Mouse (Mus musculus) retina, postnatal 1 day (tissue): ENCODE measurements around the gene Znrf1.
A peak's percentile ranks its signal among the peaks of the same experiment; 100 is the strongest.
"Not testable (repeated sequence)": the region's sequence is repeated elsewhere in the genome, so short reads cannot be mapped to it uniquely, and the experiment has no call there.

Experiments used
- DNase-seq: peaks from one replicate; pipeline ENCODE4 v3.0.0-alpha.2; 2012

Gene Znrf1

DNA sequence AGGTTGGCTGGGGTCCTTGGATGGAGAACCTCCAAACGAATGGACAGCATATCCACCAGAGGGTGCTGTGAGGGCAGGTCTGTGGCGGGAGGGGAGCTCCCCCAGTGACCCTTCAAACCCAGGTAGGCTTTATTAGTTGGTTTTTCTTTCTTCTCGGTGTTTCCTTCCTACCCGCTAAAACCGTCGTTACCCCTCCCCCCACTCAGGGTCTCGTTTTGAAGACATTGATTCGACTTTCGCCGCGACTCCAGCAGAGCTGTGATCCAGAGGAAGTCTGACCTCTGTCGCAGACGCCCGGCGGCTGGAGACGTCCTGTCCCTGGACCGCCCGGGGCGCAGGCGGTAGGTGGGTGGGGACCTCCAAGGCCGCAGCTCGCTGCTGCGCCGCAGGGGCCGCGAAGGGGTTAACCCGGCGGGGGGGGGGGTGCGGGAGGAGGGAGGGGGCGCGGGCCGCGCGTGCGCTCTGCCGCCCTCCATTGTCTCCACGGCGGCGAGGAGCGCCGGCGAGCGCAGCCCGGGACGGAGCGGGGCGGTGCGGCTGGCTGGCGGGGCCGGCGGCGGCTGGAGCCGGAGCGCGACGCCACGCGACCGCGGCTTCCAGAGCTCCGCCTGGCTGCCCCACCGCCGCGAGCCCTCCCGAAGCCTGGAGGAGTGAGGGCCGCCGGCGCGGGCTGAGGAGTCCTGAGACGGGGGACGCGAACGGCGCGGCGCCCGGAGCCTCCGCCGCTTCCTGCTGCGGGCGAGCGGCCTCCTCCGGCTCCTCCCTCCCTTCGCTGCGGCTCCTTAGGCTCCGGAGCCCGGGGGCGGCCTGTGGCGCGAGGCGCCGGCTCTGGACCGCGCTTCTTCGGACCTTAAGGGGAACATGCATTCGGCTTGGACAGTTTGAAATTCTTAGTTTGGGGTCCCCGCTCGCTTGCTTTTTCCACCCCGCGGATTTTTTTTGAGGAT, at the start of gene Znrf1:
TSS of gene Znrf1 (plus strand) at position 67 of the 947 bp plus-strand sequence.
- DNase-seq, result peak; percentile 89

DNA sequence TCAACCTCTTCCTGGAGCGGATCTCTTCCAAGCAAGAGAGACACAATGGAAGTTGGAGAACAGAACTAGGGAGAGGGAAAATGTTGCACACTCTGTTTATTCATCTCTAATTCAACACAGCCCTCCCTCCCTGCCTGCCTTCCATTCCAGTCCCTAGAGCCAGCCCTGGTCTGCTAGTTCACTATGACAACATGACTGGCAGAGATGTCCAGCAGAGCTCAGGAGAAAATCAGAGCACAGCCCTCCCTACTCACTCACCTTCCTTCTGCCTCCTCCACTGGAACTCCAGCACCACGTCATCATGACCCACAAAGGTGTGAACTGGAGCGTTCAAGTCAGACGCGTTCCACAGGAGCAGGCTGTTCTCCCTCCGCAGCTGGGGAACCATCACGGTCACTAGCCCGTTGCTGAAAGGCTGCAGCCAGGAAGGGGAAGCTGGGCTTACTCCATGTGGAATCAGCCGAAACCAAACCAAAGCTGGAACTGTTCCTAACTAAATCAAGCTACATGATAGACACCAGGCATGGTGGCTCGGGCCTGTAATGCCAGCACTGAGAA, 45.8 kb upstream of the Znrf1 start:
- DNase-seq, result peak; percentile 41

DNA sequence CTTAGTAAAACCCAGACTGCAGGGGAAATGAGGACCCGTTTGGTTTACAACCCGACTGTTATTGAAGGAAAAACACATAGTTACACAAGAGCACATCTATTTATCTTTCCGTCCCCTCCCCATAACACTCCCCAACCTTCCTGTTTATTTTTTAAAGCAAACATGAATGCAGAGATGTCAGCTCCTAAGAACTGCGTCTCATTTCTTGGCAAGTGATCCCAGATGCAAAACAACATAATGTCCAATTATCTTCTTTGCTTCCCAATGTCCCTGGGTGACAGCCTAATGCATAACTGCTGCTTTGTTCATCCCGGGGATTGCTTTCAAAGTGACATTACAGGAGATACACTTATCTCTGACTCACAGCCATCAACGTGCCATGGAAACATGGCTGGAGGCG, 44.7 kb upstream of the Znrf1 start:
- DNase-seq, result no peak

DNA sequence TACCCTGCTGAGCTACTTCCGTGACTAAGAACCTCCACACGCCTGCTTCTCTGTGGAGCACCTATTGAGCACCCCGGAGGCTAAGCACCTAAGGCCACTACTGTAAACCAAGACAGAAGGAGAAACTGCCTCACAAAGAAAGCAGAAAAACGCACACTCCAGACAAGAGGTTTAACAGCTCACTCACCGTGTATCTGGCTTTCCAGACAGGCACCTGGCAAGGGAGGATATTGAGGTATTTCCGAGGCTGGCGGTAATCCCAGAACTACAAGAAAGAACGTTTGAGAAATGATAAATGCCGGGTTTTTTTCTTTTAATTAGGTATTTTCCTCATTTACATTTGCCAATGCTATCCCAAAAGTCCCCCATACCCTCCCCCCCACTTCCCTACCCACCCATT, 43.4 kb upstream of the Znrf1 start:
- no peak for DNase-seq

DNA sequence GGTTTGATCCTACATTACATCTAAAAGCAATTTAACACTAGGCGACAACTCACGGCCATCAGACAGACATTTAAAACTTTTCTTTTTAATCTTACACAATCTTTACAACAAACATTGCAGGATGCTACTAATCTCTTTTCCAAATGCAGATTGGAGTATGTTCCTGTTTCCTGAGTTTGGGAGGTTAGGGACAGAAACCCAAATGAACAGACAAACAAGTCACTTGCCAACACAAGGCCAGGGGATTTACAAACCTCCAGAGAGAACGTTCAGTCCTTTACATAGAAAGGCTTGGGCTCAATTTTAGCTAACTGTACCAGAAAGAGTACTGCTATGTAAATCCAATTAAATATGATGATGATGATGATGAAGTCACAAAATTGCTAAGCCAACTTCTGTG, 42.7 kb upstream of the Znrf1 start:
- no peak for DNase-seq

DNA sequence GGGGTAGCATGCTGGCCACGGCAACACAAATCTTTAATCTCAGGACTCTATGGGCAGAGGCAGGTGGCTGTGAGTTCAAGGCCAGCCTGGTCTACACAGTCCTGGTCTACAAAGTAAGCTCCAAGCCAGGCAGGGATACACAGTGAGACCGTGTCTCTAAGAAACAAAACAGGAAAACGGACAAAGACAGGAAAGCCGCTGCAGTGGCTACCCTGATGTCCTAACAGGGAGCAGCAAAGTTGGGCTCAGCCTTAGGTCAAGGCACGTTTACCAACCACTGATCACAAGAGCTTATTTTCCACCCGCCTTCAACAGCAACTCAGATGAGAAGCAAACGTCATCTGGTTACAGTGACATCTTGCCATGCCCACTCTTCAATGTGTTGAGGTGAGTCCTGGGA, 39.6 kb upstream of the Znrf1 start:
- no peak for DNase-seq

DNA sequence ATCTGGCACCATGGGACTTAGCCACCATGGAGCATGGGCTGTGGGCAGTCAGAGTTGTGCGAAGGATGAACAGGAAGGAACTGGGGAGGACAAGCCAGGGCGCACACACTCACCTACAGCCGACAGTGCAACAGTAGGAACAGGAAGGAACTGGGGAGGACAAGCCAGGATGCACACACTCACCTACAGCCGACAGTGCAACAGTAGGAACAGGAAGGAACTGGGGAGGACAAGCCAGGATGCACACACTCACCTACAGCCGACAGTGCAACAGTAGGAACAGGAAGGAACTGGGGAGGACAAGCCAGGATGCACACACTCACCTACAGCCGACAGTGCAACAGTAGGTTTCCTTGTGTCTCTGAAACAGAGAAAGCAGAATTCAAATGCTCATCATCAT, 37.6 kb upstream of the Znrf1 start:
- not testable (repeated sequence) for DNase-seq

DNA sequence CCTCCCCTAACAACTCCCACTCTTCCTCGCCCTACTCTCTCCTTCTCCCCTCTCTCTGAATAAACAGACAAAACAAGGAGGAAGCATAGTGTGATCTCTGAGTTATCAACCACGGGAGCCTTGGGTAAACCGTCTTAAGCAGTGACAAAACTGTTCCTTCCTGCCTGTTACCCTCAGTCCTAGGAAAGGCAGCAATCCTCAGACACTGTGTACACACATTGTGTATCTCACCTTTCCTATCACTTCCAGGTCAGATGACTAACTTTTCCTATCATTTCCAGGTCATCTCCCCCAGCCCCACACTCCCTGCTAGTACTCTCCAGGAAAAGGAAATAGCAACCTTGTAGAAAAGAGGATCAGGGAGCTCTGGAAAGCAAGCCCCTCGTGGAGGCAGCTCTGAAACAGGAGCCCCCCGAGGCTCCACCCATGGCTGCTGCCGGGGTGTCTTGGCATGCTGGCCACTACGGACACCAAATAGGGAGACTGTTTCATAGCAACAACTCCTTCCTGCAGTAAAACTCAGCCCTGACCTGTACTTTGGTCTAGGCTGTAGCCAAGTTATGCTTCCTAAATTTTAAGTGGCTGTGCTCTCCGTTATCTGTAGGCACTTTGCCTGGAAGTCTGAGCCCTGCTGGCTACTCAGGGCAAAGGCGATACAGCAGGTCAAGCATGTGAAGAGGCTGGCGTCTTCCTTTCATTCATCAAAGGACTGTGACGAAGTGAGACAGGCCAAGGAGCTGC, 34.0 kb upstream of the Znrf1 start:
- DNase-seq, result no peak

DNA sequence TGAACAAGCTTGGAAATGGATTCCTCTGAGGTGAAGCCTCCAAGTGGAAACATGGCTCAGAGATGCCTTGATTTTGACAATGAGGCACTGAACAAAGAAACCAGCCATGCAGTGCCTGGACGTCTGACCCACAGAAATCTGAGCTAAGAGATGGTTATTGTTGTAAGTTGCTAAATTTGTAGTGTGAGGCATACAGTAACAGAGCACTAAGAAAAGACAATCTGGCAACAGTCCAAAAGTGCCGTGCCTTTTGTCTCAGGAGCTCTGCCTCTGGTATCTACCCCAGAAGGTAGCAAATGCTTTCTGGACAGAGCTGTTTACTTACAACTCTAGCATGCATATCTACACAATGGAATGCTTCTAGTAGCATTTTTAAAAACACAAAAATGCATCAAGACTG, 27.3 kb upstream of the Znrf1 start:
- DNase-seq, result peak; percentile 32

DNA sequence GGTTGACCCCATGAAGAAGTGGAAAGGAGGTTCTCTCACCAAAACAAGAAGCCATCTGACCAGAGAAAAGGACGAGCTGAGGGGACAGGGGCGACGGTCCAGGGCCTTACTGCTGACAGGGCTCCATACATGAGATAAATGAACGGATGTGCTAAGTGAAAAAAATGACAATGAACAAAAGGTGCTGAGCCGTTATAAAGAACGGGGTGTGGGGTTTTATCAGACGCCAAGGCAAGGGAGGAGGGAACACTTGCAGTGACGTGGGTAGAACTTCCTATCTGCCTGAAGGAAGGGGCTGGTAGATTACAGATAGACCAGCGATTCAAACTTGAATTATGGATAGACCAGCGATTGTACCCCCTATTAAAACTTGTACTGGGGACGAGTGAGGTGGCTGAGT, 26.6 kb upstream of the Znrf1 start:
- no peak for DNase-seq

DNA sequence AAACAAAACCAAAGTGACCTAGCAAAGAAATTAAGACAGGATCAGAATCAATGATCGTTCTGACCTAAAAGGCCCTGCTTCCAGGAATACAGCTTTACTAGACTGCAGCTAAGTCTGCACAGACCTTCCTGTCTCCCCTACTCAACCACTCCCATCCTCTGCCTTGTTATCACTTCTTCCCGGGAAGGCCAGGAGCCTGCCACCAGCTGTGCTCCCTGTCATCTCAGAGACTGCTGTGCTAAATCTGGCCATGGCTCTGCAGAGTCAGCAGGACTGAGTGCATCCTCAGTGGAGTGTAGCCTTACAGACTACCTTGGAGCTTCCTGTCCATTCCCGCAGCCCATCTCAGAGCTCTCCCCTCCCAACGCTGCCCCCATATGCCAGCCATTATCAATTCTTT, 25.5 kb upstream of the Znrf1 start:
- no peak for DNase-seq

DNA sequence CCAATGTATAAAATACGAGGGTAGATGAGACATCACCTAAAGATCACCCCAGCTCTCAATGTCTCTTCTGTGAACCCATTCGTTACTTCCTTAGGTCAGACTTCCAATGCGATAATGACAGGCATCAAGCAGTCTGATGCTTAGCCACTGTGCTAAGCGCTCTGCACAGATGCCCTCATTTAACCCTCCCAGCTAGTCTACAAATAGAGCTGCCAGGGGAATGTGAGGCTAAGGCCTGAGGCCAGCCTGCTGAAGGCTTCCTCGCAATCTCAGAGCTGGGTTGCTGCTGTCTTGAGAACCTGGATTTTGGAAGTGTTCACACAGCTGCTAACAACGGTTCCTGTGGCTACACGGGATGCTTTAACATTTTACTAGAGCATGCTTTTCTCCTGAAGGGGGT, 23.0 kb upstream of the Znrf1 start:
- DNase-seq, result peak; percentile 25

DNA sequence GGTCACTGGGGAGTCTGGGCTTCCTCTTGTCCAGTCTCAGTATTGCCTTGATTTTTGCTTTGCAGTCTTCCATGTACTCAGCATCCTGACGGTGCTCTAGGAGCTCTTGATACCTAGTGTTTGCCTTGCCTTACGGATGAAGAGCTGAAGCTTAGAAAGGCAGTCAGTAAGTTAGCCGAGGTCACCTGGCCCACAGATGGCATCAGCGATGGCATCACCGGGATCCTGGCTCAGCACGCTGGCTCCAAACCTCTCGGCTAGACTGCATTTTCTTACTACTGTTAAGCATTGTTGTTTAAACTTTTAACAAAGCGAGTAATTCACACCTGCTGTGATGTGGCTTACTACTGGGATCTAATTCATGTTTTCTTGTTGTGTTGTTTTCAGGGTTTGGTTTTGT, 22.5 kb upstream of the Znrf1 start:
- no peak for DNase-seq

DNA sequence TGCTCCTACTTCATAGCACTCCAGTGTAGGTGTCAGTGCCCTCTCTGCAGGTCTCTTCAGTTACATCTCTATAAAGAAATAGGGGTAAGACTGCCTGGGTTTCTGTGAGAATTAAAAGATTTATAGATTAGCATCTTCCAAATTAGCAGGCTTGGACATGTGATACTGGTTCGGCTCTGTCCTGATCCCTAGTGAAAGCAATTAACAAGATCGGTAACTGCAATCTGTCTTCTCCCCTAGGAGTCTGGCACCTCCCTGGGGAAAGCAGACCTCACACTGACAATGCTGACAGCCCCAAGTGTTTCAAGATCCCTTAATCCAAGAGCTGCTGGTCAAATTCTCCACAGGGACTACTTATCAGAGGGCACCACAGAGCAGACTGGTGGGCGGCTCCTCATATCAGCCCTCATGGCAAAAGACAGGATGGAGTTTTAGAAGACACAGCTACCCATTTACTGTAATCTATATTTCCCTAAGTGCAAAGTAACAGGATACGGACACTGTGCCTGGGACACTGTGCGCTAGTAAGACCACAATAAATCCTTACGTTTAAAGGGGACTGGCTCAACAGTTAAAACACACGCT, 19.4 kb upstream of the Znrf1 start:
- DNase-seq, result peak; percentile 77

DNA sequence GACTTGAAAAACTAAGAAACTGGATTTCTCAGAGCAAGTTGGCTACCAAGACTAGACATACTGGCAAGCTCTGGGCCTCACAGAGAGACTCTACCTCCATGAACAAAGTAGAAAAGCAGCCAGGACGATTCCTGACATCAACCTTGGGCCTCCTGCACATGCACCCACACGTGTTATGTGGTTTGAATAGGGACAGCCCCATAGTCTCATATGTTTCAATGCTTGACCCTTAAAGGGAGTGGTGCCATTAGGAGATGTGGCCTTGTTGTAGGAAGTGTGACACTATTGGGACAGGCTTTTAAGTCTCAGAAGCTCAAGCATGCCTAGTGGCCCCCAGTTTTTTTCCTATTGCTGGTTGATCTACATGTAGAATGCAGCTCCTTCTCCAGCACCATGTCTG, 18.4 kb upstream of the Znrf1 start:
- no peak for DNase-seq

DNA sequence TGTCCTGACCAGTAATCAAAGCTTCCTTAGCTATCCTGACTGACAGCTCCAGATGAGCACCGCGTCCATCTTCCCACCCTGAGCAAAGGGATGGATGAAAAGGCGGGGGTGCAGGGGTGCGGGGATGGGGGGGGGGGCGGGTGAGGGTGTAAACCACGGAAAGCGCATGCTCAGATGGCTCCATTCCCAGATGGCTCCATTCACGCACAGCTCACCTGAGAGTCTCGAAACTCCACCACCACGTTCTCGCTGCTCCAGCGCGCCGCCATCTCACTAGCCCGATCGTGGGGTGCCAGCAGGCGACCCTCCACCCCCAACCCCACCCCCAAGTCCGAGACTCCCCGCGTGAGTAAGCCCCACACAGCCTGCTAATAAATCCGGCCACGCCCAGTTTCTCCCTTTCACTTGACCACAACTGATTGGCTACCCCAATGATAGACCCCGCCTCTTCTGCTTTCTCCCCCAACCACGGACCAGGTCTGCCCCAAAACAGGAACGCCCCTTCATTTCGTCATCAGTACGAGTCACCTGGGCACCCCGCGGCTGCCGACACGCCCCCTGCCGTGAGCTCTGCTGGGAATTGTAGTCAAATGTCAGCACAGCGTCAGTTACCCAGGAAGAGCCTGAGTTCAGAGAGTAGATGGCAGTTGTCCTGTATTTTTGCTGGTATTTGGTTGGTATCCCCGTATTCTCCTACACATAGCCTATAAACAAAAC, 14.0 kb upstream of the Znrf1 start, which contains the start of gene Wdr59:
TSS of gene Wdr59 (minus strand) at position 380 of the 717 bp plus-strand sequence.
- DNase-seq, result peak; percentile 99

DNA sequence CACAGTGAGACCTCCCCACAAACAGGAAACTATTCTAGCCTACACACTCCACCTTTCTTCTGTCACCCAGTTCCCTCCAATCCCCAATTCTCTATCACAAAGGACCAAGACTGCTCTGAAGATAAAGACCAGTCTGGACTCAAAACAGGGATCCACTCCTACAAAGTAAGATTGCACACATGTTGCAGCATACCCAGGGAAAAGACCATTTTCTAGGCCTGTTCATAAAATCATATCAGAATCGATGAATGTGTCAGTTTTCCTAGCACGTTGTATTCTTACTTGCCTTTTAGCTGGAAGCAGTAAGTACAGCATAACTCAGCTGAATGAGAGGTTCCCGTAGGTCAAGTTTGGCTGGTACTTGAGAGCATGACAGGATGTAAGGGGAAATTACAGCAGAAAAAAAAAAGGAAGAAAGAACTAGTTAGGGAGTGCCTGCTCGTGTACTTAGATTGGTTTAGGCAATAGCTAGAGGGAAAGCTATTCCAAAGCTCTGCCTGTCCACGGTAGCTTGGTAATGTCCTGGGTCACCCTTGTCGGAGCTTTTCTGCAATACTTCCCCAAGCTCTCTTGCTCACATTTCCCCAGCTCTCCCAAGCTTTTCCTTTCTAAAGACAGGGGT, 9.4 kb upstream of the Znrf1 start:
- DNase-seq, result no peak

DNA sequence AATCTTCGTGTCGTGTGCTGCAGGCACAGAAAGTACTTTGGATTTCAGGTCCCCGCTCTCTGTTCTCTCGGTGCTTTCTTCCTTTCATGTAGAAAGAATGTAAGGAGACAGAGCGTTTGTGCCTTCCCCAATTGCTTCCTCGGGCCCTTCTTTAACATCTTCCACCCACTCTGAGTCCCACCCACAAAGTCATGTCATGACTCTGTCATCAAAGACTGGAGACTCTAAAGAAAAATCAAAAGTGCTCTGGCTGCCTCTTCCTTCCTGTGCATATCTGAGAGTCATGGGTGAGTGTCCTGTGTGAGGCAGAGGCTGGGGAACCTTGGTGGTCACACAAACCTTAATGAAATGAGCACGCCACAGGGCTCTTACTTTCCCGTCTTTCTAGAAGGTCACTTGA, 8.7 kb upstream of the Znrf1 start:
- DNase-seq, result no peak

DNA sequence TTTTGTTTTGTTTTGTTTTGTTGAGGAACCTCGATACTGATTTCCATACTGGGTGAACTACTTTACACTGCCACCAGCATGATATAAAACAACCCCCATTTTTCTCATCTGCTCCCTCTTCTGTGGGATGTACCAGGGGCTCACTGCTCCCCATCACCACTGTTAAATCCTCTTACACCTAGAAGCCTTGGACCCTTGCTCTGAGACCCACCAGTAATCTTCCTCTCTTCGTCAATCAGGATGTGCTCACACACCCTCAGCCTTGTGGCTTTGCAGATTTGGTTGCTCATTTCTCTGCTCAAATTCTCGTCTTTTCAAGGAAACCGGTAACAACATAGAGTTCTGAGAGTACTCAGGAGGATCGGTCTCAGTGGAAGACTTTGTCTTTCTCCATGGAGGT, 7.8 kb upstream of the Znrf1 start:
- DNase-seq, result no peak

DNA sequence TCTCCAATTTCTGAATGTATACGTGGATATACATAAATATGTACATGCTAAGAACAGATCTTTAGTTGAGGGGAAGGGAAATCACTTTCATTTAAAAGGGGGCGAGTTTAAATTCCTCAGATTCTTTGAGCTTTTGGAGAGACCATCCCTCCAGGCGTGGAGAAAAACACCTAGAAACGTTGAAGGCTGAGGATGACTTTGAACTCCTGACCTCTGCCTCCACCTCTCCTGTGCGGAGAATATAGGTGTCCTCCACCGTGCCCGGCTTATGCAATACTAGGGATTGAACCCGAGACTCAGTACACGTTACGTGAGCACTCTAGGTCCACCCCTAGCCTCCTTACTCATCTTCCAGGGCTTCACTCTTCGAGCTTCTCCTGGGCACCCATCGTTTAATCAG, 4.7 kb upstream of the Znrf1 start:
- DNase-seq, result no peak

DNA sequence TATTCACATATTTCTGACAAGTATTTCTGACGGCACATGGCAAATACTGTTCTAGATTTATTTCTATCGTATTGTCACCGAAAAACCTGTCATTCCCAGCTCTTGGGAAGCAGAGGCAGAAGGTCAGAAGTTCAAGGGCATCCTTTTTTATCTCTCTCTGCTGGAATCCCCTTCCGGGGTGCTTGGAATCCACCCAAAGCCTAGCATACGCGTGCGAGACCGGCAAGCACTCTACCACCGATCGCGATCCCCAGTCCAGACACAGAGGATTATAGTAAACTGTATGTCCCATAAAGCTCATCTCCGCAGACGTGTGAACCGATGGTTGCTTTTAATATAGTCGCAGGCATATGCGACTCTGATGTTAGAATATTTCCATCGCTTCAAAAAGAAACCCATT, 4.3 kb upstream of the Znrf1 start:
- no peak for DNase-seq

DNA sequence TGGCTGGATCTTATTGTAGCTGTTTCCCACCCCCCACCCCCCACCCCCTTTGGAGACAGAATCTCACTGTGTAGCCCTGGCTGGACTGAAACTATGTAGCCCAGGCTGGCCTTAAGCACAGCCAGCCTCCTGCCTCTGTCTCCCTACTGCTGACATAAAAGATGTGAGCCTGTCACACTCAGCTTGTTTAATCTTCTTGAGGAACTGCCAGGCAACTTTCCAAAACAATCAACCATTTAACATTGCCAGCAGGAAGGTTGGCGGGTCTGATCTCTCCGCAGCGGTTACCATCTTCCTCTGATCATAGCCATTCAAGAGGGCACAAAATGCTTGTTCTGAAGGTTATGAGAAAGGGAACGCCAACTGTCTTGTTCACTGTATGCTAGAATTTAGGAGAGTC, 2.4 kb upstream of the Znrf1 start:
- DNase-seq, result no peak
